Mouse (Mus musculus): ENCODE measurements around the gene Spo11. TPM values are rescaled to one million over a fixed set of nuclear protein-coding genes. Genes with fewer than 3 reads are reported as not detected.

The Spo11 gene
- polyA plus RNA-seq, 1 experiment from 2014 or later: 0.04 TPM

DNA sequence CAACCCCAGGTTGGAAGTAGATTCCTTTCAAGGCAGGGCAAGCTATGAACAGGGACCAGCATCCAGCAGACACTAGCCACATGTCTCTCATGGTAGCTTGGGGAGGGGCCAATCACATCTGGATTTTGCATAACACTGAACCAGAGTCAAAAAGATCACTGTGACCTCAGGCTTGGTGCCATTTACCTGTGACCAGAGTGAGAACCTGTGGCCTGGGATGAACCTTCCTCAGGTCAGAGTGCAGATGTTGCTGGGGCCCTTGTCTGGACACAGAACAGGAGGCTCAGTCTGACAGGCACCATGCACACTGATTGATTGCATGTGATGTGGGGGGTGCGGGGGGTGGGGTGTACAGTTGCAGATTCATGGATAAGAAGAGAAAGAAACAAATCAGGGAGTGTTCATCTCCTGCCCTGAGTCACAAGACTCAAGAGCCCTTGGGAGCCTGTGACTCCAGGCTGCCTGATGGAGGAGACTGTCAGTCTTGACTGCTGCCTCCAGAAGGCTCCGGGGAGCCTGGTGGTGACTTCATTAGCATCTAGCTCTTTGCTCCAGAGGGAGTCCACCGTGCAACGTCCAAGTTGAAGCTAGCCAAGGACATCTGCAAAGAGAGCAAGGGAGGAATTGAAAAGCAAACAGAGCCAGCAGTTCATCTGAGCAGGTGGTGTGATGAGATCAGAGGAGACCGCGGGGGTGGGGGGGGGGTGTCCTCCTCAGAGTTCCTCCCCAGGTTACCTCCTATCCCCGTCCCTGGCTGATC is 3.5 kb upstream of the Spo11 start:
- Histone ChIP-seq H3K4me1 (ENCODE audit: control insufficient read depth, insufficient read depth, low read length) (peaks cover 14% of the 10 kb centered on the region; the same call in 1 of the 2 replicates), H3K27me3 (replicated peaks; ENCODE audit: control insufficient read depth, insufficient read depth, low read length) (no peaks in the 10 kb centered on the region), H3K4me3 (ENCODE audit: low read length) (no peak overlapping the region), H3K36me3 (ENCODE audit: control insufficient read depth, insufficient read depth, low read length) (no peaks in the 10 kb centered on the region), H3K9me3 (ENCODE audit: control insufficient read depth, low read length) (no peaks in the 10 kb centered on the region), H3K4me2 (ENCODE audit: low read depth, low read length) (no peak overlapping the region), H3K27ac (ENCODE audit: low read length) (no peak overlapping the region), H3K9ac (ENCODE audit: low read depth, low read length) (no peak overlapping the region)
- whole genome bisulfite sequencing: 14% methylated on average over 7 of the region's 7 CpGs
- ATAC-seq: peak; percentile 45

- H3K9me3 ChIP-seq (ENCODE audit: control insufficient read depth, low read length): peaks cover 2% of the 10 kb centered on the region; the same call in 1 of the 2 replicates
- H3K4me2 ChIP-seq (ENCODE audit: low read depth, low read length): no peak overlapping the region
- H3K27ac ChIP-seq (ENCODE audit: low read length): no peak overlapping the region
- no peak overlapping the region for H3K9ac ChIP-seq (ENCODE audit: low read depth, low read length)
- 44% methylated on average over 7 of the region's 7 CpGs for WGBS
- ATAC-seq: no peak
- no peaks in the 10 kb centered on the region for H3K36me3 ChIP-seq (ENCODE audit: control insufficient read depth, insufficient read depth, low read length)
- H3K4me1 ChIP-seq (ENCODE audit: control insufficient read depth, insufficient read depth, low read length): peaks cover 14% of the 10 kb centered on the region; the same call in 1 of the 2 replicates
- no peaks in the 10 kb centered on the region for H3K27me3 ChIP-seq (replicated peaks; ENCODE audit: control insufficient read depth, insufficient read depth, low read length)
- no peak overlapping the region for H3K4me3 ChIP-seq (ENCODE audit: low read length)
These were observed 2.8 kb upstream of the Spo11 start for GRCm38 (mm10) chr2:172974701-172975100.

GRCm38 (mm10) chr2:172975159-172975558 is 2.3 kb upstream of the Spo11 start:
- 87% methylated on average over 6 of the region's 6 CpGs for WGBS
- H3K27ac ChIP-seq (ENCODE audit: low read length): no peak overlapping the region

GRCm38 (mm10) chr2:172976661-172977238 is 750 bp upstream of the Spo11 start:
- Histone ChIP-seq H3K9me3 (ENCODE audit: control insufficient read depth, low read length) (peaks cover 5% of the 10 kb centered on the region; the same call in 1 of the 2 replicates), H3K9ac (ENCODE audit: low read depth, low read length) (no peak overlapping the region), H3K4me3 (ENCODE audit: low read length) (no peak overlapping the region), H3K4me2 (ENCODE audit: low read depth, low read length) (no peak overlapping the region), H3K27me3 (replicated peaks; ENCODE audit: control insufficient read depth, insufficient read depth, low read length) (no peaks in the 10 kb centered on the region), H3K4me1 (ENCODE audit: control insufficient read depth, insufficient read depth, low read length) (peaks cover 14% of the 10 kb centered on the region; the same call in 1 of the 2 replicates), H3K27ac (ENCODE audit: low read length) (no peak overlapping the region), H3K36me3 (ENCODE audit: control insufficient read depth, insufficient read depth, low read length) (no peaks in the 10 kb centered on the region)
- ATAC-seq: peak; percentile 45; the same call in 1 of the 2 replicates
- 31% methylated on average over 7 of the region's 7 CpGs for WGBS

More at GRCm38 (mm10) chr2:172975159-172975558, 2.3 kb upstream of the Spo11 start:
- no peaks in the 10 kb centered on the region for H3K36me3 ChIP-seq (ENCODE audit: control insufficient read depth, insufficient read depth, low read length)
- H3K4me2 ChIP-seq (ENCODE audit: low read depth, low read length): no peak overlapping the region
- ATAC-seq: no peak
- peaks cover 5% of the 10 kb centered on the region; the same call in 1 of the 2 replicates for H3K9me3 ChIP-seq (ENCODE audit: control insufficient read depth, low read length)
- H3K27me3 ChIP-seq (replicated peaks; ENCODE audit: control insufficient read depth, insufficient read depth, low read length): no peaks in the 10 kb centered on the region
- no peak overlapping the region for H3K4me3 ChIP-seq (ENCODE audit: low read length)
- no peak overlapping the region for H3K9ac ChIP-seq (ENCODE audit: low read depth, low read length)
- H3K4me1 ChIP-seq (ENCODE audit: control insufficient read depth, insufficient read depth, low read length): peaks cover 14% of the 10 kb centered on the region; the same call in 1 of the 2 replicates

DNA sequence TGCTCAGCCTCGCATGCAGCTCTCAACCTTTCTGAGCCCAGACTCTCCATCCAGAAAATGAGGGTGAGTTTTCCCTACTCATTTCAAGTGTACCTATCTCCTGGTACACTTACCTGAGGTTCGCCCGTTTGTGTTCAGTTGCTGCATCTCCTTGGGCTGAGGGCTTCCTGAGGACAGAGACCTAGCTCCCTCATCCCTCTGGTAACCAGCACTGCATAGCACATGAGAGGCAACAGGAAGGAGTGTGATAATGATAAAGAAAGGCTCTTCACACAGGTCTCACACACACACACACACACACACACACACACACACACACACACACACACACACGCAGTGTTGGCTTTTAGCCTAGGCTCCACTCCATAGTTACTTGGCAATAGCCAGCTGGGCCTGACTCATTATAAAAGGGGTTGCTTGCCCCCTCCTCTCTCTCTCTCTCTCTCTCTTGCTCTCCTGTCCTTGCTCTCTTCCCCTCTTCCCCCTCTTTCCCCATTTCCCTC is 682 bp downstream of the Spo11 start:
- Histone ChIP-seq H3K4me1 (ENCODE audit: control insufficient read depth, insufficient read depth, low read length) (peaks cover 14% of the 10 kb centered on the region; the same call in 1 of the 2 replicates), H3K36me3 (ENCODE audit: control insufficient read depth, insufficient read depth, low read length) (no peaks in the 10 kb centered on the region), H3K4me2 (ENCODE audit: low read depth, low read length) (no peak overlapping the region), H3K27me3 (replicated peaks; ENCODE audit: control insufficient read depth, insufficient read depth, low read length) (no peaks in the 10 kb centered on the region), H3K9ac (ENCODE audit: low read depth, low read length) (no peak overlapping the region), H3K9me3 (ENCODE audit: control insufficient read depth, low read length) (peaks cover 5% of the 10 kb centered on the region; the same call in 1 of the 2 replicates), H3K27ac (ENCODE audit: low read length) (no peak overlapping the region), H3K4me3 (ENCODE audit: low read length) (no peak overlapping the region)
- no peak for ATAC-seq
- WGBS: 56% methylated on average over 4 of the region's 4 CpGs

DNA sequence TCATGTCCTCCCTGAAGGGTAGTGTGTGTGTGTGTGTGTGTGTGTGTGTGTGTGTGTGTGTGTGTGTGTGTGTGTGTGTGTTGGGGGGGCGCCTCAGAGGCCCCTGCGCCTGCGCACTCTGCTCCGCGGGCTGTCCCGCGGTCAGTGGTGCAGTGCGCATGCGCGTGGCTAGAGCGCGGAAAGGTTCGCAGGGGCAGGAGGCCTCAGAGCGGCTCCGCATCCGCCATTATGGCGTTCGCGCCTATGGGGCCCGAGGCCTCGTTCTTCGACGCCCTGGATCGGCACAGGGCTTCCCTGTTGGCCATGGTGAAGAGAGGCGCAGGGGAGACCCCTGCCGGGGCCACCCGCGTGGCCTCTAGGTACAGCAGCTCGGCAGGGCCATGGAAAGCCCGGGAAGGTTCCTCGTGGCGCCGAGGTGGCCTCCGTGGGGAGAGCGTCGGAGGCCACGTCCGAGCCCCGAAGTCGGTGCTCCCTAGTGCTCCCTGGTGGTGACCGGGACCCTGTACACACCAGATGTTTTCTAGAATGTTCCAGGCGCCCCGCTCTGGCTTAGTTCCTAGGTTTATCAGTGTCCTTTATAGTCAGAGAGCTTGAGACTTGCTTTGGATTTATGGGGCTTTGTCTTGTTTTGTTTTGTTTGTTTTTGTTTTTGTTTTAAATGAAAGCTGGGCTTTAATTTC is 2.3 kb downstream of the Spo11 start:
- no peak overlapping the region for H3K4me3 ChIP-seq (ENCODE audit: low read length)
- no peak overlapping the region for H3K27ac ChIP-seq (ENCODE audit: low read length)
- peaks cover 5% of the 10 kb centered on the region; the same call in 1 of the 2 replicates for H3K9me3 ChIP-seq (ENCODE audit: control insufficient read depth, low read length)
- no peaks in the 10 kb centered on the region for H3K36me3 ChIP-seq (ENCODE audit: control insufficient read depth, insufficient read depth, low read length)
- no peak overlapping the region for H3K9ac ChIP-seq (ENCODE audit: low read depth, low read length)
- no peaks in the 10 kb centered on the region for H3K27me3 ChIP-seq (replicated peaks; ENCODE audit: control insufficient read depth, insufficient read depth, low read length)
- 93% methylated on average over 42 of the region's 43 CpGs for WGBS
- H3K4me2 ChIP-seq (ENCODE audit: low read depth, low read length): no peak overlapping the region
- peaks cover 9% of the 10 kb centered on the region; the same call in 1 of the 2 replicates for H3K4me1 ChIP-seq (ENCODE audit: control insufficient read depth, insufficient read depth, low read length)
- no peak for ATAC-seq

GRCm38 (mm10) chr2:172982776-172983561 is 5.5 kb downstream of the Spo11 start:
- WGBS: 54% methylated on average over 9 of the region's 9 CpGs
- peak; percentile 96 for ATAC-seq
- H3K27ac ChIP-seq (ENCODE audit: low read length): peak overlapping the region; percentile 44; the same call in 1 of the 2 replicates

GRCm38 (mm10) chr2:172990161-172990560 is 12.7 kb downstream of the Spo11 start:
- H3K27me3 ChIP-seq (replicated peaks; ENCODE audit: control insufficient read depth, insufficient read depth, low read length): no peaks in the 10 kb centered on the region
- H3K36me3 ChIP-seq (ENCODE audit: control insufficient read depth, insufficient read depth, low read length): no peaks in the 10 kb centered on the region
- no peak overlapping the region for H3K4me2 ChIP-seq (ENCODE audit: low read depth, low read length)
- no peak overlapping the region for H3K4me3 ChIP-seq (ENCODE audit: low read length)
- H3K27ac ChIP-seq (ENCODE audit: low read length): no peak overlapping the region
- ATAC-seq: no peak
- no peak overlapping the region for H3K9ac ChIP-seq (ENCODE audit: low read depth, low read length)
- H3K4me1 ChIP-seq (ENCODE audit: control insufficient read depth, insufficient read depth, low read length): no peaks in the 10 kb centered on the region
- H3K9me3 ChIP-seq (ENCODE audit: control insufficient read depth, low read length): no peaks in the 10 kb centered on the region
- 76% methylated on average over 6 of the region's 6 CpGs for WGBS

More at GRCm38 (mm10) chr2:172982776-172983561, 5.5 kb downstream of the Spo11 start:
- no peak overlapping the region for H3K9ac ChIP-seq (ENCODE audit: low read depth, low read length)
- no peak overlapping the region for H3K4me2 ChIP-seq (ENCODE audit: low read depth, low read length)
- H3K27me3 ChIP-seq (replicated peaks; ENCODE audit: control insufficient read depth, insufficient read depth, low read length): no peaks in the 10 kb centered on the region
- peaks cover 5% of the 10 kb centered on the region; the same call in 1 of the 2 replicates for H3K9me3 ChIP-seq (ENCODE audit: control insufficient read depth, low read length)
- no peaks in the 10 kb centered on the region for H3K4me1 ChIP-seq (ENCODE audit: control insufficient read depth, insufficient read depth, low read length)
- H3K36me3 ChIP-seq (ENCODE audit: control insufficient read depth, insufficient read depth, low read length): no peaks in the 10 kb centered on the region
- H3K4me3 ChIP-seq (ENCODE audit: low read length): no peak overlapping the region

Measured in intestine, embryonic 16.5 days (tissue).